Mouse (Mus musculus) small intestine, adult 2 months (tissue): Measurements from ENCODE around the gene Vmn1r129.
"Not testable (repeated sequence)": the region's sequence is repeated elsewhere in the genome, so short reads cannot be mapped to it uniquely, and the experiment has no call there.

Experiments
- CTCF ChIP-seq: fragments of 200-500 bp; IDR thresholded peaks from 2 replicates; pipeline ENCODE4 v1.5.1; 2012; ENCODE audit warnings: low read depth, mild to moderate bottlenecking, control low read depth, inconsistent platforms, low read length, moderate library complexity, mixed read lengths; ENCODE audit not compliant: insufficient replicate concordance, insufficient read length; ENCODE audit errors: extremely low read depth
- POLR2A ChIP-seq: fragments of 200-500 bp; IDR thresholded peaks from 2 replicates; pipeline ENCODE4 v1.6.1; 2012; ENCODE audit warnings: low read depth, mild to moderate bottlenecking, control low read depth, inconsistent platforms, low read length, moderate library complexity

DNA sequence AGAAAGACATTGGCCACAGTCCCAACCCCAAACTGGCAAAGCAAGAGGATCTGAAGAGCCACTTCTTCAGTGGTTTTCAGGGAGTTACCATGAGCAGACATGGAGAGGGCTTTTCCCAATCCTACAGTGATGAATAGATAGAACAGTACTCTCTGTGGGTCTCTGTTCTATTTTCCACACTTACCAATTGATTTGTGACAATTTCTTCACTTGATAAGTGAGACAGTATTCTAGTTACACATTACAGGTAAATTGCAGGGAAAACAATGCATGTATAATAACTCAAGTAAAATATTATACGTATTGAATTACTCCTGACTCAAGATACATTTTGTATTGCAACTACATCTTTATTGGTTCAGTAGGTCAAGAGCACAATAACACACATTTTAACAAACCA is at the start of gene Vmn1r129:
- not testable (repeated sequence) for TF ChIP-seq POLR2A, CTCF
